Mouse (Mus musculus): ENCODE measurements at regions not wholly inside any gene's neighbourhood (a gene's known extent, or its start where the extent isn't known, plus 50 kb on each side); places are given as distances from the start of the nearest gene placed in this dataset.

GRCm38 (mm10) chr2:169133855-169134254 lies 178.5 kb upstream of the Zfp64 start:
- DNase-seq (ENCODE audit: low read depth) = no peak

- DNase-seq (ENCODE audit: low read depth) = no peak
Observed at GRCm38 (mm10) chr2:169125476-169125875, 170.1 kb upstream of the Zfp64 start.

- peak; percentile 3 for DNase-seq (ENCODE audit: low read depth)
Observed at GRCm38 (mm10) chr2:169122887-169123286, 167.5 kb upstream of the Zfp64 start.

GRCm38 (mm10) chr2:169116841-169117240 lies 161.5 kb upstream of the Zfp64 start:
- no peak for DNase-seq (ENCODE audit: low read depth)

- DNase-seq (ENCODE audit: low read depth) = no peak
Observed at GRCm38 (mm10) chr2:169109044-169109443, 153.7 kb upstream of the Zfp64 start.

- no peak for DNase-seq (ENCODE audit: low read depth)
Observed at GRCm38 (mm10) chr2:169108037-169108436, 152.7 kb upstream of the Zfp64 start.

GRCm38 (mm10) chr2:169101506-169102261 lies 146.3 kb upstream of the Zfp64 start:
- no peak for DNase-seq (ENCODE audit: low read depth)

- DNase-seq (ENCODE audit: low read depth) = no peak
Observed at GRCm38 (mm10) chr2:169100516-169100915, 145.1 kb upstream of the Zfp64 start.

GRCm38 (mm10) chr2:169099678-169100077 lies 144.3 kb upstream of the Zfp64 start:
- DNase-seq (ENCODE audit: low read depth) = no peak

GRCm38 (mm10) chr2:169098591-169098990 lies 143.2 kb upstream of the Zfp64 start:
- no peak for DNase-seq (ENCODE audit: low read depth)

- DNase-seq (ENCODE audit: low read depth) = no peak
Observed at GRCm38 (mm10) chr2:169094011-169094754, 138.8 kb upstream of the Zfp64 start.

- DNase-seq (ENCODE audit: low read depth) = no peak
Observed at GRCm38 (mm10) chr2:169090256-169090655, 134.9 kb upstream of the Zfp64 start.

GRCm38 (mm10) chr2:169088870-169089484 lies 133.6 kb upstream of the Zfp64 start:
- no peak for DNase-seq (ENCODE audit: low read depth)

GRCm38 (mm10) chr2:169088301-169088700 lies 132.9 kb upstream of the Zfp64 start:
- no peak for DNase-seq (ENCODE audit: low read depth)

- no peak for DNase-seq (ENCODE audit: low read depth)
Observed at GRCm38 (mm10) chr2:169071267-169071666, 115.9 kb upstream of the Zfp64 start.

GRCm38 (mm10) chr2:169065166-169065698 lies 109.8 kb upstream of the Zfp64 start:
- DNase-seq (ENCODE audit: low read depth) = no peak

GRCm38 (mm10) chr2:169061520-169061919 lies 106.1 kb upstream of the Zfp64 start:
- DNase-seq (ENCODE audit: low read depth) = peak; percentile 77

- DNase-seq (ENCODE audit: low read depth) = no peak
Observed at GRCm38 (mm10) chr2:169060495-169060894, 105.1 kb upstream of the Zfp64 start.

GRCm38 (mm10) chr2:169057831-169058230 lies 102.4 kb upstream of the Zfp64 start:
- no peak for DNase-seq (ENCODE audit: low read depth)

GRCm38 (mm10) chr2:169049947-169050346 lies 94.6 kb upstream of the Zfp64 start:
- no peak for DNase-seq (ENCODE audit: low read depth)

- no peak for DNase-seq (ENCODE audit: low read depth)
Observed at GRCm38 (mm10) chr2:169041748-169042147, 86.4 kb upstream of the Zfp64 start.

- DNase-seq (ENCODE audit: low read depth) = no peak
Observed at GRCm38 (mm10) chr2:169037975-169038374, 82.6 kb upstream of the Zfp64 start.

GRCm38 (mm10) chr2:169037519-169037918 lies 82.1 kb upstream of the Zfp64 start:
- DNase-seq (ENCODE audit: low read depth) = no peak

Data from NIH3T3 (cell line).